Comparison of ENCODE assay signal across 10 mouse cellular contexts in genomic region chr2:7711046-7711445, GRCm38 (mm10).
A peak's percentile ranks its signal among the peaks of the same experiment; 100 is the strongest.
DNase-seq lines count a peak whose midpoint lies in the region; ATAC-seq and TF ChIP-seq lines count a peak whose summit lies in the region.
"Had no signal": no experiment of that assay in that cellular context is flagged by ENCODE, and none has a peak within 500 bp of the region (broad histone marks: within the 10 kb centered on the region; RNA-seq: fewer than 3 reads in every experiment).

No protein-coding gene starts in this region.

- H3K36me3 ChIP-seq in heart, postnatal 0 days (replicated peaks; ENCODE audit: control insufficient read depth, insufficient read depth, low read length), result no peaks in the 10 kb centered on the region
- H3K36me3 ChIP-seq in midbrain, embryonic 11.5 days (ENCODE audit: control insufficient read depth, insufficient read depth, low read length), result no peaks in the 10 kb centered on the region
- no peaks in the 10 kb centered on the region for H3K36me3 ChIP-seq in midbrain, embryonic 15.5 days (replicated peaks)

- no peaks in the 10 kb centered on the region for H3K9me3 ChIP-seq in heart, postnatal 0 days (replicated peaks; ENCODE audit: control insufficient read depth, low read length)
- H3K9me3 ChIP-seq in midbrain, embryonic 11.5 days (ENCODE audit: control insufficient read depth, low read length), result no peaks in the 10 kb centered on the region
- no peaks in the 10 kb centered on the region for H3K9me3 ChIP-seq in midbrain, embryonic 15.5 days

- TF ChIP-seq CTCF in heart, postnatal 0 days (IDR thresholded peaks at IDR 0.05; ENCODE audit: low read depth), result peak; percentile 47
- TF ChIP-seq CTCF in brain, embryonic 14.5 days (IDR thresholded peaks at IDR 0.05; ENCODE audit: borderline replicate concordance, extremely low read depth, insufficient read depth, insufficient read length), result no peak

- H3K4me1 ChIP-seq in heart, postnatal 0 days (ENCODE audit: control insufficient read depth, insufficient read depth), result no peaks in the 10 kb centered on the region
- no peaks in the 10 kb centered on the region for H3K4me1 ChIP-seq in midbrain, embryonic 11.5 days (ENCODE audit: control insufficient read depth, insufficient read depth, low read length)
- H3K4me1 ChIP-seq in midbrain, embryonic 15.5 days, result no peaks in the 10 kb centered on the region

- H3K4me2 ChIP-seq in heart, postnatal 0 days (ENCODE audit: low read depth, low read length), result no peak overlapping the region
- H3K4me2 ChIP-seq in midbrain, embryonic 11.5 days, result no peak overlapping the region
- no peak overlapping the region for H3K4me2 ChIP-seq in midbrain, embryonic 15.5 days

- 74% methylated on average over 1 of the region's 1 CpGs for WGBS in heart, postnatal 0 days
- 79% methylated on average over 1 of the region's 1 CpGs for WGBS in midbrain, embryonic 11.5 days
- 66% methylated on average over 1 of the region's 1 CpGs for WGBS in midbrain, embryonic 15.5 days

- no peak overlapping the region for H3K4me3 ChIP-seq in heart, postnatal 0 days (ENCODE audit: low read depth, low read length)
- no peak overlapping the region for H3K4me3 ChIP-seq in midbrain, embryonic 11.5 days (ENCODE audit: low read depth, low read length)
- H3K4me3 ChIP-seq in midbrain, embryonic 15.5 days, result no peak overlapping the region

- H3K27me3 ChIP-seq in heart, postnatal 0 days (ENCODE audit: control insufficient read depth, insufficient read depth, low read length), result no peaks in the 10 kb centered on the region
- no peaks in the 10 kb centered on the region for H3K27me3 ChIP-seq in midbrain, embryonic 11.5 days (ENCODE audit: control insufficient read depth, insufficient read depth, low read length)
- H3K27me3 ChIP-seq in midbrain, embryonic 15.5 days (replicated peaks), result no peaks in the 10 kb centered on the region

- no peak for ATAC-seq in heart, postnatal 0 days (ENCODE audit: insufficient read depth, low read depth)
- ATAC-seq in midbrain, embryonic 11.5 days (ENCODE audit: low FRiP score), result no peak
- no peak for ATAC-seq in midbrain, embryonic 15.5 days (replicated peaks)

- H3K27ac ChIP-seq in heart, postnatal 0 days (ENCODE audit: low read depth), result no peak overlapping the region
- H3K27ac ChIP-seq in midbrain, embryonic 11.5 days (ENCODE audit: low read depth, low read length), result no peak overlapping the region
- no peak overlapping the region for H3K27ac ChIP-seq in midbrain, embryonic 15.5 days

- TF ChIP-seq EP300 in heart, postnatal 0 days (IDR thresholded peaks at IDR 0.05; ENCODE audit: low read depth), result no peak

- TF ChIP-seq POLR2A in brain, embryonic 14.5 days (IDR thresholded peaks at IDR 0.05; ENCODE audit: borderline replicate concordance, extremely low read depth, insufficient read depth, insufficient read length, poor library complexity, severe bottlenecking), result no peak

- H3K9ac ChIP-seq in heart, postnatal 0 days (replicated peaks; ENCODE audit: low read depth, low read length), result no peak overlapping the region
- H3K9ac ChIP-seq in midbrain, embryonic 11.5 days (ENCODE audit: low read length), result no peak overlapping the region
- H3K9ac ChIP-seq in midbrain, embryonic 15.5 days, result no peak overlapping the region

- DNase-seq in cerebellum, postnatal 10 days, result peak; percentile 17 to 28
- DNase-seq in cerebellum, adult 8-10 months, result no peak
- DNase-seq in heart, postnatal 0 days (ENCODE audit: low spot score), result no peak
- no peak for DNase-seq in heart, adult 8-10 months (ENCODE audit: low spot score)
- peak; percentile 26 for DNase-seq in midbrain, embryonic 11.5 days (ENCODE audit: low spot score, missing footprints)
- DNase-seq in brain, embryonic 14.5 days (ENCODE audit: low read depth), result peak; percentile 68
- no peak for DNase-seq in adrenal gland, postnatal 14 days
- DNase-seq: B cell, adult 2 months; lung, postnatal 36 days had no signal

Comparison
In these comparisons a context has a peak if more than half of its experiments do, and no peak if none do; other contexts are left out.
1. DNase-seq: peak in cerebellum, postnatal 10 days (2 of 2), midbrain, embryonic 11.5 days (single experiment) and brain, embryonic 14.5 days (single experiment); none in cerebellum, adult 8-10 months (single experiment), heart, postnatal 0 days (single experiment), heart, adult 8-10 months (single experiment) and adrenal gland, postnatal 14 days (single experiment).